Mouse (Mus musculus) ES-Bruce4 (cell line): ENCODE measurements around the gene Ptprt. TPM values are rescaled to one million over a fixed set of nuclear protein-coding genes. Genes with fewer than 3 reads are reported as not detected.

ENCODE experiments used
- H3K27ac ChIP-seq: 2 replicates; pipeline ENCODE4 v1.5.1; 2012; ENCODE audit warnings: low read length, inconsistent platforms; ENCODE audit not compliant: insufficient read depth
- H3K27me3 ChIP-seq: 2 replicates; pipeline ENCODE4 v1.6.1; 2012; ENCODE audit warnings: mild to moderate bottlenecking, low read length, inconsistent platforms; ENCODE audit not compliant: control insufficient read depth, poor library complexity, insufficient read depth, severe bottlenecking
- H3K36me3 ChIP-seq: 2 replicates; pipeline ENCODE4 v1.6.1; 2012; ENCODE audit warnings: inconsistent platforms, mild to moderate bottlenecking, low read length, moderate library complexity; ENCODE audit not compliant: control insufficient read depth, poor library complexity, insufficient read depth, severe bottlenecking
- H3K4me1 ChIP-seq: one replicate; pipeline ENCODE4 v1.8.1; 2011; ENCODE audit warnings: low read length; ENCODE audit not compliant: control insufficient read depth, insufficient read depth
- H3K4me3 ChIP-seq: 2 replicates; pipeline ENCODE4 v1.5.1; 2011; ENCODE audit warnings: low read depth, mild to moderate bottlenecking, low read length
- H3K9ac ChIP-seq: 2 replicates; pipeline ENCODE4 v1.6.1; 2012; ENCODE audit warnings: low read depth, mild to moderate bottlenecking, inconsistent platforms; ENCODE audit not compliant: poor library complexity, severe bottlenecking
- H3K9me3 ChIP-seq: replicated peaks from 2 replicates; pipeline ENCODE4 v1.6.1; 2012; ENCODE audit warnings: mild to moderate bottlenecking, low read length, inconsistent platforms; ENCODE audit not compliant: control insufficient read depth, poor library complexity, insufficient read depth, severe bottlenecking
- CTCF ChIP-seq: IDR thresholded peaks from one replicate; pipeline ENCODE4 v1.8.1; 2011; ENCODE audit warnings: low read depth, low read length
- EP300 ChIP-seq: IDR thresholded peaks from 2 replicates; pipeline ENCODE4 v1.6.1; 2011; ENCODE audit warnings: low read depth, low read length; ENCODE audit not compliant: insufficient read depth
- POLR2A ChIP-seq: IDR thresholded peaks from one replicate; pipeline ENCODE4 v1.8.1; 2011; ENCODE audit warnings: low read length; ENCODE audit not compliant: insufficient read depth
- polyA plus RNA-seq: library from polyadenylated mRNA; stranded (reverse); fragments of >200 nt; gene quantifications from 2 replicates; pipeline ENCODE4 v1.2.4, GENCODE M21; 2011; ENCODE audit warnings: low read depth; ENCODE audit not compliant: missing spikeins, insufficient read depth, insufficient read length

The Ptprt gene
- polyA plus RNA-seq, 1 experiment: 5.1 TPM

DNA sequence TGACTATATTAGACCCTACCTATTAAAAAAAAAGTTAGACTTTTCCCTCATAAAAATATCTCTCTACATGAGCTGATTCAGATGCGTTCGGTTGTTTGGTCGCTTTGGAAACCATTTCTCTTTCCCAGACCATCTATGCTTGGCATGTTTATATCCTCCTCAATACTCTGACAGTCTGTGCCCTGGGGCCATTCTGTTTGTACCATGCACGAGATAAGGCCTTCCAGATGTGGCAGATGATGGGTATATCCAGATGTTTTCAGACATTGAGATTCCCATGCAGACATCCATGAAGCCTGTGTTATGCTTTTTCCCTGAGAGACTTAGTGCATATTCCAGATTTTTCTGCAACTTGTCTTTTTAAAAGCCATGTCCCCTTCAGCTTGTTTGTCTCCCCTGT, 1052.5 kb downstream of the Ptprt start:
- Histone ChIP-seq H3K4me3 (no peak overlapping the region), H3K9me3 (no peaks in the 10 kb centered on the region), H3K4me1 (no peaks in the 10 kb centered on the region), H3K27ac (no peak overlapping the region), H3K27me3 (no peaks in the 10 kb centered on the region), H3K36me3 (no peaks in the 10 kb centered on the region), H3K9ac (no peak overlapping the region)
- TF ChIP-seq CTCF (no peak), EP300 (no peak), POLR2A (no peak)

DNA sequence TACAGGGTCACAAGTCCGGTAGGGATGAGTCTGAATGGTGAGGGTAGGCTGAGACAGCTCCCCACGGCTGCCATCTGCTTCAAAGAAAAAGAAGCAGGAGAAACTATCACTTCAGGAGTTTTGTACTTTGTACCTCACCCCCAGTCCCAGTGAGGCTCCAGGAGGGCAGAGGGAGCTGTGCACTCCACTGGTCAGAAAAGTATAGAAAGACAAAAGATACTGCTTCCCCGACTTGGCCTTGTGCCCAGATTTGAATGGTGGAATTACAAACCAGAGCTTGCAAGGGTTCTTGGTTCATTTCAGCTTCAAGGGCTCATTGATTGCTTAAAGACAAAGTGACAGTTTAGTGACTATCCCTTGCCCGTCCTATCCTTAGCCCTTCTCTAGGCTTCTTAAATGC, 1053.6 kb downstream of the Ptprt start:
- no peak overlapping the region for H3K4me3 ChIP-seq
- H3K27me3 ChIP-seq: no peaks in the 10 kb centered on the region
- H3K9me3 ChIP-seq: no peaks in the 10 kb centered on the region
- H3K36me3 ChIP-seq: no peaks in the 10 kb centered on the region
- no peak for TF ChIP-seq EP300
- TF ChIP-seq POLR2A: no peak
- no peak for TF ChIP-seq CTCF
- H3K27ac ChIP-seq: no peak overlapping the region
- no peaks in the 10 kb centered on the region for H3K4me1 ChIP-seq
- no peak overlapping the region for H3K9ac ChIP-seq

DNA sequence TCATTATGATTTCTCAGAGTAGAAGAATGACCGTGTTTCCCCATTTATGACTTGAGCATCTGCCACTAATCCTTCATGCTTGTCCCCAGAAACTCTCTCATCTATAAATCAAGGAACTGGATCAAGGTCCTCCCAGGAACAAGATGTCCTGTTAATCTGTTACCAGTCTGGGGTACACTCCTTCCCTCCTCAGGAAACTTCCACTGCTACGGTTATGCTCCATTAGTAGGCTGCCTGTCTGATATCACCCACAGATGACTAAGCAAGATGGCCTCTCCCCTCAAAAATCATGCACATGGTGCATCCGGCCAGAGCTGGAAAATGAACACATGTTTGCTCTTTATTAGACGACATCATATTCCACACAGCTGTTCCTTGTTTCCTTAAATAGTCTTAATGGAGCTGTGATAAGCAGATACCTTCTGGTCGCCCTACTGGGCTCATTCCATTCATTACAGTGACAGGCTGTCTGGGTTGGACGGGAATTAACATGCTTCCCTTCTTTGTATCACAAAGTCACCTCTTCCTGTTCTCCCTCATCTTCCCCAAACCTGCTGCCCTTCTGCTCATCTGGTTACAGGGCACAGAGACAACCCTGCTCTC, 1060.6 kb downstream of the Ptprt start:
- Histone ChIP-seq H3K4me1 (no peaks in the 10 kb centered on the region), H3K9ac (no peak overlapping the region), H3K4me3 (no peak overlapping the region), H3K36me3 (no peaks in the 10 kb centered on the region), H3K27me3 (no peaks in the 10 kb centered on the region), H3K27ac (no peak overlapping the region), H3K9me3 (no peaks in the 10 kb centered on the region)
- TF ChIP-seq EP300: no peak

- no peak overlapping the region for H3K4me3 ChIP-seq
- no peak overlapping the region for H3K27ac ChIP-seq
- H3K9me3 ChIP-seq: no peaks in the 10 kb centered on the region
- no peaks in the 10 kb centered on the region for H3K36me3 ChIP-seq
- TF ChIP-seq CTCF (no peak), EP300 (no peak), POLR2A (no peak)
- H3K4me1 ChIP-seq: no peaks in the 10 kb centered on the region
- no peak overlapping the region for H3K9ac ChIP-seq
- H3K27me3 ChIP-seq: no peaks in the 10 kb centered on the region
These were observed 1067.4 kb downstream of the Ptprt start for GRCm38 (mm10) chr2:161593391-161594152.

DNA sequence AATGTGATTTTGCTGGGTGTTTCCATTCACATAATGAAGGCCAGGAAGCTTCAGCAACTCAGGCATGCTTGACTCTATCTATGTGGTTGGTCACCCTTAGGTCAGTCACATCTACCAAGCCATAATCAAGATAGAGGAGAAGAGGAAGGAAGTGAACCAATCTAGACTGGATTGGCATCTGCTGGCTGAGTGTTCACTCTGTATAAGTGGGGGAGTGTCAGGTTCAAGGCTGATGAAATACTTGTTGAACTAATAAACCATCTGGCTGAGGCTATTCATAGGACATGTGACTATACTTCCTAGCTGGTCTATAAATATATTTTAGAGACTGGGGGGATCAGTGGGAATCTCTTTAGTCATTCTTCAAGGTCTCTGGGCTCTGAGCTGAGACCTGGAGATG, 1086.5 kb downstream of the Ptprt start:
- no peak for TF ChIP-seq POLR2A
- no peak for TF ChIP-seq CTCF
- no peak for TF ChIP-seq EP300
- Histone ChIP-seq H3K36me3 (no peaks in the 10 kb centered on the region), H3K27me3 (no peaks in the 10 kb centered on the region), H3K9me3 (no peaks in the 10 kb centered on the region), H3K4me1 (no peaks in the 10 kb centered on the region), H3K4me3 (no peak overlapping the region), H3K9ac (no peak overlapping the region), H3K27ac (no peak overlapping the region)

DNA sequence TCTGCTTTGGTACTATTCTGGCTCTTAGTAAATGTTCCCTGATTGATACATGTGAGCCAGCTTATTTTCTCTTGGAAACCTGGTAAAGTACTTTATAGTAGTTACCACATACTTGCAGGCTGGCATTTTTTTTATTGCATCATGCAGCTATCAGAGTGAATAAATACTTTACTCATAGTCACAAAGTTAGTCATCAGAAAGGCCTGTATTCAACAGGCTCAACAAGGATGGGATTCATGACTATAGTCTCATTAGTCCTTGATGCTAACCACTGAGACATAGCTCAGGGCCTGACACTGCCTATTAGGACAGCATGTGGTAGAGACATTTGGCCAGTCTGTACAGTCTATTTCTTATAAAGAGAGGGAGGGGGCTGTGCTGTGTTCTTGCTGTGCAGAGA, 1088.7 kb downstream of the Ptprt start:
- no peak overlapping the region for H3K4me3 ChIP-seq
- no peaks in the 10 kb centered on the region for H3K4me1 ChIP-seq
- H3K9ac ChIP-seq: no peak overlapping the region
- H3K27ac ChIP-seq: no peak overlapping the region
- TF ChIP-seq EP300: no peak
- no peak for TF ChIP-seq POLR2A
- no peaks in the 10 kb centered on the region for H3K36me3 ChIP-seq
- H3K9me3 ChIP-seq: no peaks in the 10 kb centered on the region
- H3K27me3 ChIP-seq: no peaks in the 10 kb centered on the region
